Comparison of ENCODE assay signal across 15 mouse cellular contexts in genomic region chr12:81857978-81858569, GRCm38 (mm10). TPM values are rescaled to one million over a fixed set of nuclear protein-coding genes. Genes with fewer than 3 reads are reported as not detected.
A peak's percentile ranks its signal among the peaks of the same experiment; 100 is the strongest.
DNase-seq lines count a peak whose midpoint lies in the region; ATAC-seq and TF ChIP-seq lines count a peak whose summit lies in the region.
"Had no signal": no experiment of that assay in that cellular context is flagged by ENCODE, and none has a peak within 500 bp of the region (broad histone marks: within the 10 kb centered on the region; RNA-seq: fewer than 3 reads in every experiment).

No protein-coding gene starts in this region.

- DNase-seq in heart, adult 2 months: peak in 1 of 2 experiments; percentile 30
- DNase-seq in heart, postnatal 4 days: no peak
- peak; percentile 72 for DNase-seq in lung, embryonic 14.5 days
- no peak for DNase-seq in lung, postnatal 4 days
- DNase-seq in cerebellum, postnatal 25 days: no peak
- DNase-seq: adrenal gland, postnatal 25 days; cerebellum, postnatal 14 days; heart, postnatal 36 days; thymus, adult 2 months had no signal

- no peak for TF ChIP-seq POLR2A in heart, adult 2 months (IDR thresholded peaks at IDR 0.05; ENCODE audit: insufficient read depth, low read depth, low read length)

- peaks cover 11% of the 10 kb centered on the region for H3K4me1 ChIP-seq in heart, adult 2 months (ENCODE audit: control insufficient read depth, insufficient read depth, low read length)
- peaks cover 22% of the 10 kb centered on the region for H3K4me1 ChIP-seq in lung, embryonic 14.5 days (ENCODE audit: insufficient read depth)
- peaks cover 46% of the 10 kb centered on the region for H3K4me1 ChIP-seq in limb, embryonic 15.5 days
- H3K4me1 ChIP-seq in stomach, embryonic 16.5 days (ENCODE audit: control insufficient read depth, insufficient read depth, low read length): peaks cover 49% of the 10 kb centered on the region

- intact Hi-C loops in heart, adult 2 months (cut with DNase I): loop anchor here (2.0 kb wide), 2 partner anchors 51 to 61 kb away; no protein-coding TSS in a partner anchor

- no peaks in the 10 kb centered on the region for H3K9me3 ChIP-seq in lung, embryonic 14.5 days (ENCODE audit: low read depth, low read length)
- no peaks in the 10 kb centered on the region for H3K9me3 ChIP-seq in limb, embryonic 15.5 days
- H3K9me3 ChIP-seq in stomach, embryonic 16.5 days (replicated peaks; ENCODE audit: control insufficient read depth, low read length): no peaks in the 10 kb centered on the region
- H3K9me3 ChIP-seq: limb, embryonic 13.5 days; lung, embryonic 15.5 days; midbrain, embryonic 12.5 days had no signal

- ATAC-seq in lung, embryonic 14.5 days (ENCODE audit: insufficient read depth): no peak
- no peak for ATAC-seq in limb, embryonic 15.5 days (ENCODE audit: insufficient number of reproducible peaks, low FRiP score, low TSS enrichment, low read depth)
- no peak for ATAC-seq in stomach, embryonic 16.5 days (ENCODE audit: insufficient read depth, low FRiP score)
- ATAC-seq: inflammation-experienced regulatory T-cells, adult 6 months had no signal

- H3K36me3 ChIP-seq in heart, adult 2 months (ENCODE audit: control insufficient read depth, insufficient read depth, low read length): peaks cover 2% of the 10 kb centered on the region; the same call in 1 of the 2 replicates
- no peaks in the 10 kb centered on the region for H3K36me3 ChIP-seq in lung, embryonic 14.5 days (ENCODE audit: insufficient read depth)
- H3K36me3 ChIP-seq in limb, embryonic 15.5 days: no peaks in the 10 kb centered on the region
- no peaks in the 10 kb centered on the region for H3K36me3 ChIP-seq in stomach, embryonic 16.5 days (ENCODE audit: control insufficient read depth, insufficient read depth, low read length)
- H3K36me3 ChIP-seq: limb, embryonic 13.5 days; lung, embryonic 15.5 days; midbrain, embryonic 12.5 days had no signal

- peak overlapping the region; percentile 26 for H3K27ac ChIP-seq in heart, adult 2 months
- peak overlapping the region; percentile 10; the same call in 1 of the 2 replicates for H3K27ac ChIP-seq in lung, embryonic 14.5 days (ENCODE audit: low read depth)
- H3K27ac ChIP-seq in limb, embryonic 15.5 days: peak overlapping the region; percentile 28
- H3K27ac ChIP-seq in stomach, embryonic 16.5 days (ENCODE audit: low read length): peak overlapping the region; percentile 61
- H3K27ac ChIP-seq: limb, embryonic 13.5 days; midbrain, embryonic 12.5 days had no signal

- no peak for TF ChIP-seq EP300 in heart, adult 2 months (IDR thresholded peaks at IDR 0.05; ENCODE audit: insufficient read depth, low read depth, low read length)

- WGBS in heart, adult 2 months: 58% methylated on average over 8 of the region's 8 CpGs
- WGBS in lung, embryonic 14.5 days: 44% methylated on average over 8 of the region's 8 CpGs
- 47% methylated on average over 8 of the region's 8 CpGs for WGBS in limb, embryonic 15.5 days
- 41% methylated on average over 8 of the region's 8 CpGs for WGBS in stomach, embryonic 16.5 days

- TF ChIP-seq CTCF in heart, adult 2 months (IDR thresholded peaks at IDR 0.05): no peak
- TF ChIP-seq CTCF in lung, embryonic 14.5 days (IDR thresholded peaks at IDR 0.05; ENCODE audit: low read depth): no peak

- H3K79me2 ChIP-seq in heart, adult 2 months (replicated peaks; ENCODE audit: control insufficient read depth, insufficient read depth, low read length): no peaks in the 10 kb centered on the region

- H3K9ac ChIP-seq in heart, adult 2 months (ENCODE audit: low read depth, low read length): no peak overlapping the region
- no peak overlapping the region for H3K9ac ChIP-seq in lung, embryonic 14.5 days
- no peak overlapping the region for H3K9ac ChIP-seq in limb, embryonic 15.5 days
- H3K9ac ChIP-seq in stomach, embryonic 16.5 days (ENCODE audit: low read length): no peak overlapping the region
- H3K9ac ChIP-seq: limb, embryonic 13.5 days; lung, embryonic 15.5 days; midbrain, embryonic 12.5 days had no signal

- no peak overlapping the region for H3K4me3 ChIP-seq in heart, adult 2 months
- no peak overlapping the region for H3K4me3 ChIP-seq in lung, embryonic 14.5 days (ENCODE audit: low read depth, low read length)
- H3K4me3 ChIP-seq in limb, embryonic 15.5 days: no peak overlapping the region
- H3K4me3 ChIP-seq in stomach, embryonic 16.5 days (replicated peaks; ENCODE audit: low read length): no peak overlapping the region
- H3K4me3 ChIP-seq: limb, embryonic 13.5 days; lung, embryonic 15.5 days; midbrain, embryonic 12.5 days had no signal

- H3K27me3 ChIP-seq in heart, adult 2 months (ENCODE audit: control insufficient read depth, insufficient read depth, low read length): no peaks in the 10 kb centered on the region
- H3K27me3 ChIP-seq in lung, embryonic 14.5 days (ENCODE audit: insufficient read depth, low read length): no peaks in the 10 kb centered on the region
- H3K27me3 ChIP-seq in limb, embryonic 15.5 days: no peaks in the 10 kb centered on the region
- H3K27me3 ChIP-seq in stomach, embryonic 16.5 days (ENCODE audit: control insufficient read depth, insufficient read depth, low read length): no peaks in the 10 kb centered on the region
- H3K27me3 ChIP-seq: lung, embryonic 15.5 days had no signal

- no peak overlapping the region for H3K4me2 ChIP-seq in lung, embryonic 14.5 days
- H3K4me2 ChIP-seq in limb, embryonic 15.5 days: no peak overlapping the region
- H3K4me2 ChIP-seq in stomach, embryonic 16.5 days (ENCODE audit: low read depth, low read length): no peak overlapping the region; the same call in 1 of the 2 replicates
- H3K4me2 ChIP-seq: limb, embryonic 13.5 days; lung, embryonic 15.5 days; midbrain, embryonic 12.5 days had no signal

RNA-seq across cellular contexts. Expression of gene Pcnx, which starts 1.7 kb away (rescaled TPM):
- 10 to 100 TPM; 58.3 to 61.7 TPM for total RNA-seq in heart, adult 2 months (2021)
- 25.4 and 42.8 TPM in 2 replicates for polyA plus RNA-seq in heart, adult 2 months (2012; rRNA removed)
- 10 to 100 TPM; 71.6 to 86.7 TPM for total RNA-seq in heart, postnatal 4 days (2021)
- 17.4 and 20.7 TPM in 2 replicates for polyA plus RNA-seq in lung, embryonic 14.5 days (2014; fragmentation: Nextera tagmentation; extraction: Ambion mirVana)
- polyA plus RNA-seq in limb, embryonic 15.5 days (2015; fragmentation: Nextera tagmentation; extraction: Ambion mirVana): 9.4 and 11.6 TPM in 2 replicates
- polyA plus RNA-seq in stomach, embryonic 16.5 days (2015; fragmentation: Nextera tagmentation; extraction: Ambion mirVana): 10.3 and 10.8 TPM in 2 replicates

Comparison
In these comparisons a context has a peak if more than half of its experiments do, and no peak if none do; other contexts are left out.
1. H3K27ac ChIP-seq: peak in every context shown above with its lines; median percentile 61 in stomach, embryonic 16.5 days; 28 in limb, embryonic 15.5 days; 26 in heart, adult 2 months; 10 in lung, embryonic 14.5 days.